Mouse (Mus musculus): ENCODE data around the gene Vegfd. TPM values are rescaled to one million over a fixed set of nuclear protein-coding genes. Genes with fewer than 3 reads are reported as not detected.

Gene Vegfd
- polyA plus RNA-seq, 1 experiment from 2014 or later, result 0.17 TPM

DNA sequence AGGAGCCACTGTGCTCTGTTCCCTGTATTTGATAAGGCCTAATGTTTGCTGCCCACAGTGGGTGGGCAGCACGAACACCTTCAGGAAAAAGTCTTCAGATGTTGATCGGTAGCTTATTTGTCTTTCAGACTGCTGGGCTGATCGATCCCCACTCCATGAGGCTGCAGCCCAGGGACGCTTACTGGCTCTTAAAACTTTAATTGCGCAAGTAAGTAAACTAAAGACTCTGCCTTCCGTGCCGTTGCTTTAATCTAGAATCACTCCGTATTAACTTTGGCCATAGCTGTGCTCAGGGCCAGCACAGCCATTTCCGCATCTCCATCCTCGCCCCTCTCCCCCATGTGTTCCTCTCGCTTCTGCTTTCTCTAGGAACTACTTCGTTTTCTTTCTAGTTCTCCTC is 72.4 kb downstream of the Vegfd start:
- Histone ChIP-seq H3K4me1 (ENCODE audit: control insufficient read depth, insufficient read depth, low read length) (no peaks in the 10 kb centered on the region), H3K27me3 (ENCODE audit: control insufficient read depth, insufficient read depth, low read length) (no peaks in the 10 kb centered on the region), H3K4me2 (ENCODE audit: low read length) (no peak overlapping the region), H3K27ac (replicated peaks; ENCODE audit: low read depth, low read length) (no peak overlapping the region), H3K9ac (replicated peaks; ENCODE audit: low read length) (no peak overlapping the region), H3K36me3 (ENCODE audit: control insufficient read depth, insufficient read depth, low read length) (no peaks in the 10 kb centered on the region), H3K4me3 (replicated peaks; ENCODE audit: low read depth, low read length) (no peak overlapping the region), H3K9me3 (ENCODE audit: control insufficient read depth, low read length) (no peaks in the 10 kb centered on the region)
- WGBS, result 90% methylated on average over 12 of the region's 12 CpGs
- DNase-seq, result no peak
- no peak for ATAC-seq (ENCODE audit: low FRiP score, low TSS enrichment)

DNA sequence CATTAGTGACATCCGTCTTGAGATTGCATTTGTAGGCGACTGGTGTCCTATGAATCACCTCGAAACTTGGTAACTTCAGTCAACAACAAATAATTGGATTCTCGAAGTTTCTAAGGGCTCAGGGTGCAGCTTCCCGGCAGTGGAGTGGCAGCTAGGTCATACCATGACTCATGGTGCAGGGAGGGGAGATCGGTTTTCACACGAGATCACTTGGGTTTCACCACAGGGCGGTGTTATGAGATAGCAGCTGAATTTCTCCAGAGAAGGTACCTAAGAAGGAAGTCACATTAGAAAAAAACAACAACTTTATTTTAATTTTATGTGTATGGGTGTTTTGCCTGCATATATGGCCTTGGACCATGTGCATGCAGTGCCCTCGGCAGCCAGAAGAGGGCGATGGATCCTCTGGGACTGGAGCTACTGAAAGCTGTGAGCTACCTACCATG is 73.0 kb downstream of the Vegfd start:
- H3K4me1 ChIP-seq (ENCODE audit: control insufficient read depth, insufficient read depth, low read length), result no peaks in the 10 kb centered on the region

DNA sequence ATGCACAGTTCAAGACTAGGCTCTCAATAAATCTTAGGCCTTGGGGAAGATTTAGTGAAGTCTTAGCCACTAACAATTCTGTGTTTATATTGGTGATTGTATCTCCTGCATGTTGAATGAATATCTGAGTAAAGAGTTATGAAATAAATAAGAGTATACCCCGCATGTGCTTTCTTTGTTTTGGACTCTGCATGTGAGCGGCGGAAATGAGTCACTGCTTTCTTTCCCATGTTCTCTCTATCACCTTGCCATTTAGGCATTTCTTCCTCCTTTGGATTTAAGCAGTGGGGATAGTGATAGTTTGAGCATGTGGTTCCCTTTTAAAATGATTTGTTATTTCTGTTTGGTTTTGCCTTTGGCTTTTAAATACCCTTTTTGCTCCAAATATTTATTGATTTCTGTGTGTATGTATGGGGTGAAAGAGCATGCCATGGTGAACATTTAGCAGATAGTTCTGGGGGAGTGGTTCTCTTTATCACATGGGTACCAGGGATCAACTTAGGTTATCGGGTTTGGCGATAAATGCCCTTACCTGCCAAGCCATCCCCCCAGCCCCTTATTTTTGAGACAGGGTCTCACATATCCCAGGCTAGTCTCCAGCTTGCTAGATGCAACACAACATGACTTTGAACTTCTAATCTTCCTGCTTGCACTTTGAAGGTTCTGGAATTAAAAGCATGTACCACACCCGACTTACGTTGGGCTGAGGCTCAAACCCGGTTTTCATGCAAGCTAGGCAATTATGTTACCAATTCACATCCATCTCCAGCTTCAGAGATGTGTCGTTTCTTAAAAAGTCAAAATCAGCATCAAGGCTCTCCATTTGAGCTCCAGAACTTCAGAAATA is 73.9 kb downstream of the Vegfd start:
- Histone ChIP-seq H3K4me2 (ENCODE audit: low read length) (no peak overlapping the region), H3K36me3 (ENCODE audit: control insufficient read depth, insufficient read depth, low read length) (no peaks in the 10 kb centered on the region), H3K27me3 (ENCODE audit: control insufficient read depth, insufficient read depth, low read length) (no peaks in the 10 kb centered on the region), H3K27ac (replicated peaks; ENCODE audit: low read depth, low read length) (no peak overlapping the region), H3K4me1 (ENCODE audit: control insufficient read depth, insufficient read depth, low read length) (no peaks in the 10 kb centered on the region), H3K9me3 (ENCODE audit: control insufficient read depth, low read length) (no peaks in the 10 kb centered on the region), H3K4me3 (replicated peaks; ENCODE audit: low read depth, low read length) (no peak overlapping the region), H3K9ac (replicated peaks; ENCODE audit: low read length) (no peak overlapping the region)
- DNase-seq (no peak), ATAC-seq (ENCODE audit: low FRiP score, low TSS enrichment) (no peak)
- 91% methylated on average over 9 of the region's 9 CpGs for WGBS

More for the DNA sequence above, 73.0 kb downstream of the Vegfd start:
- H3K27ac ChIP-seq (replicated peaks; ENCODE audit: low read depth, low read length), result no peak overlapping the region
- H3K9ac ChIP-seq (replicated peaks; ENCODE audit: low read length), result no peak overlapping the region
- no peak for ATAC-seq (ENCODE audit: low FRiP score, low TSS enrichment)
- no peaks in the 10 kb centered on the region for H3K9me3 ChIP-seq (ENCODE audit: control insufficient read depth, low read length)
- WGBS, result 85% methylated on average over 10 of the region's 10 CpGs
- H3K27me3 ChIP-seq (ENCODE audit: control insufficient read depth, insufficient read depth, low read length), result no peaks in the 10 kb centered on the region
- no peak for DNase-seq
- H3K4me2 ChIP-seq (ENCODE audit: low read length), result no peak overlapping the region
- no peaks in the 10 kb centered on the region for H3K36me3 ChIP-seq (ENCODE audit: control insufficient read depth, insufficient read depth, low read length)
- no peak overlapping the region for H3K4me3 ChIP-seq (replicated peaks; ENCODE audit: low read depth, low read length)

DNA sequence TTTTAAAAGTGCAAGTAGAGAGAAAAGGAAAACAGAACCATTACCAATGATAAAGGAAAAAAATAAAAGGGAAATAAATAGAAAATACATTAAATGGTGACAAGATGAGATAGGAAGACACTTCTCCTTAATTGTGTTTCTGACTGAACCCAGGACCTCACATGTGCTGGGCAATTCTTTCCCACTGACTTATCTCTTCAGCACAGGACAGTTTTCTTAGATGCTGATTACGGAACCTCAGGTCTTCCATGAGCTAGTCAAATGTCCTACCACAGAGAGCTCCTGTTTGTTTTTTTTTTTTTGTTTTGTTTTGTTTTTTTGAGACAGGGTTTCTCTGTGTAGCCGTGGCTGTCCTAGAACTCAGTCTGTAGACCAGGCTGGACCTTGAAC is 74.5 kb downstream of the Vegfd start:
- Histone ChIP-seq H3K4me3 (replicated peaks; ENCODE audit: low read depth, low read length) (no peak overlapping the region), H3K4me2 (ENCODE audit: low read length) (no peak overlapping the region), H3K27me3 (ENCODE audit: control insufficient read depth, insufficient read depth, low read length) (no peaks in the 10 kb centered on the region), H3K27ac (replicated peaks; ENCODE audit: low read depth, low read length) (no peak overlapping the region), H3K4me1 (ENCODE audit: control insufficient read depth, insufficient read depth, low read length) (no peaks in the 10 kb centered on the region), H3K36me3 (ENCODE audit: control insufficient read depth, insufficient read depth, low read length) (no peaks in the 10 kb centered on the region), H3K9ac (replicated peaks; ENCODE audit: low read length) (no peak overlapping the region), H3K9me3 (ENCODE audit: control insufficient read depth, low read length) (no peaks in the 10 kb centered on the region)
- no peak for ATAC-seq (ENCODE audit: low FRiP score, low TSS enrichment)
- DNase-seq, result no peak
- WGBS, result 85% methylated on average over 2 of the region's 2 CpGs

DNA sequence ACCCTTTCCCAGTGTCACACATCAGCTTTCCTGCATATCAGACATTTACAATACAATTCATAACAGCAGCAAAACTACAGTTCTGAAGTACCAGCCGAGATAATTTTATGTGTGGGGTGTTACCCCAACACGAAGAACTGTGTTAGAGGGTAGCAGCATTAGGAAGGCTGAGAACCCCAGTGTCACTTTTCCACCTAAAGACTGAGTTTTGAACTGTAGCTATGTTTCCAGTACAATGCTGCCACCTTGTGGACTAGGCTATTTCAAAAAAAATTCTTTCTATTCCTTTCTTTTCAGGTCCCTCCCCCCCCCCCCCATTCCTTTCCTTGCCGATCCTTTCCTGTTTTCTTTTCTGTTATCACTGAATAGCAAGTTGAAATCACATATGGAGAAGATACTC is 76.0 kb downstream of the Vegfd start:
- DNase-seq, result peak; percentile 76
- Histone ChIP-seq H3K36me3 (ENCODE audit: control insufficient read depth, insufficient read depth, low read length) (no peaks in the 10 kb centered on the region), H3K4me3 (replicated peaks; ENCODE audit: low read depth, low read length) (no peak overlapping the region), H3K9ac (replicated peaks; ENCODE audit: low read length) (no peak overlapping the region), H3K4me1 (ENCODE audit: control insufficient read depth, insufficient read depth, low read length) (no peaks in the 10 kb centered on the region), H3K27ac (replicated peaks; ENCODE audit: low read depth, low read length) (no peak overlapping the region), H3K27me3 (ENCODE audit: control insufficient read depth, insufficient read depth, low read length) (no peaks in the 10 kb centered on the region), H3K4me2 (ENCODE audit: low read length) (no peak overlapping the region), H3K9me3 (ENCODE audit: control insufficient read depth, low read length) (no peaks in the 10 kb centered on the region)
- no peak for ATAC-seq (ENCODE audit: low FRiP score, low TSS enrichment)
- WGBS, result 41% methylated on average over 3 of the region's 3 CpGs

Other genes with a start within 250 kb of the Vegfd start
- 0.08 TPM in 1 of 2 replicates, not detected in the other for gene Ace2, start 234.0 kb upstream of the Vegfd start, polyA plus RNA-seq (2014; fragmentation: Nextera tagmentation; extraction: Ambion mirVana)
- 0.51 TPM in 1 of 2 replicates, not detected in the other for gene Bmx, start 115.2 kb upstream of the Vegfd start, polyA plus RNA-seq (2014; fragmentation: Nextera tagmentation; extraction: Ambion mirVana)
- gene Pir, start 104.0 kb upstream of the Vegfd start, polyA plus RNA-seq (2014; fragmentation: Nextera tagmentation; extraction: Ambion mirVana), result 2.3 and 2.6 TPM in 2 replicates
- 3.6 and 5.9 TPM in 2 replicates for gene Piga, start 46.4 kb downstream of the Vegfd start, polyA plus RNA-seq (2014; fragmentation: Nextera tagmentation; extraction: Ambion mirVana)
- gene Asb11, start 63.6 kb downstream of the Vegfd start, polyA plus RNA-seq (2014; fragmentation: Nextera tagmentation; extraction: Ambion mirVana), result not detected in 2 replicates
- gene Asb9, start 132.9 kb downstream of the Vegfd start, polyA plus RNA-seq (2014; fragmentation: Nextera tagmentation; extraction: Ambion mirVana), result not detected in 2 replicates